In genomic region chr11:87709513-87710261, GRCm38 (mm10) we compare ENCODE assay signal across 8 mouse cellular contexts. TPM values are rescaled to one million over a fixed set of nuclear protein-coding genes. Genes with fewer than 3 reads are reported as not detected.
DNase-seq lines count a peak whose midpoint lies in the region; ATAC-seq and TF ChIP-seq lines count a peak whose summit lies in the region.

No protein-coding gene starts in this region.

- H3K4me2 ChIP-seq in forebrain, postnatal 0 days (ENCODE audit: low read depth) = peak overlapping the region; percentile 43
- peak overlapping the region; percentile 55 for H3K4me2 ChIP-seq in kidney, embryonic 16.5 days (replicated peaks; ENCODE audit: low read depth, low read length)

- H3K79me2 ChIP-seq in liver, adult 2 months (ENCODE audit: control insufficient read depth, insufficient read depth, low read length) = peaks cover 20% of the 10 kb centered on the region; the same call in 1 of the 2 replicates

- peak; percentile 65 for DNase-seq in liver, adult 2 months (ENCODE audit: extremely low read depth, low read depth, low spot score)
- no peak for DNase-seq in liver
- DNase-seq in forebrain, postnatal 0 days = no peak
- DNase-seq in lung, postnatal 36 days = peak; percentile 87
- DNase-seq in retina, postnatal 7 days (ENCODE audit: low read depth, low spot score) = peak; percentile 6
- no peak for DNase-seq in layer of hippocampus, postnatal 36 days
- no peak for DNase-seq in thymus, postnatal 10 days (ENCODE audit: low spot score in 2 of 2)

- peaks cover 10% of the 10 kb centered on the region for H3K4me1 ChIP-seq in liver, adult 2 months (ENCODE audit: control insufficient read depth, insufficient read depth, low read length)
- H3K4me1 ChIP-seq in forebrain, postnatal 0 days (ENCODE audit: insufficient read depth) = 0 out of 2 replicates have a peak, but pooled peaks cover 5% of the 10 kb centered on the region
- H3K4me1 ChIP-seq in kidney, embryonic 16.5 days (ENCODE audit: insufficient read depth, low read length) = peaks cover 21% of the 10 kb centered on the region

- no peaks in the 10 kb centered on the region for H3K9me3 ChIP-seq in forebrain, postnatal 0 days (ENCODE audit: low read length)
- H3K9me3 ChIP-seq in kidney, embryonic 16.5 days (ENCODE audit: low read length) = no peaks in the 10 kb centered on the region

- H3K27ac ChIP-seq in liver, adult 2 months (replicated peaks; ENCODE audit: insufficient read depth, low read depth, low read length) = peak overlapping the region; percentile 50; the same call in 1 of the 2 replicates
- H3K27ac ChIP-seq in forebrain, postnatal 0 days (ENCODE audit: low read depth, low read length) = no peak overlapping the region
- H3K27ac ChIP-seq in kidney, embryonic 16.5 days (ENCODE audit: low read length) = peak overlapping the region; percentile 90

- no peak overlapping the region for H3K9ac ChIP-seq in liver, adult 2 months (ENCODE audit: low read depth, low read length)
- H3K9ac ChIP-seq in forebrain, postnatal 0 days = no peak overlapping the region
- H3K9ac ChIP-seq in kidney, embryonic 16.5 days (replicated peaks; ENCODE audit: low read length) = peak overlapping the region; percentile 58

- TF ChIP-seq CTCF in liver, adult 2 months (IDR thresholded peaks at IDR 0.05; ENCODE audit: low read depth, low read length) = no peak
- no peak for TF ChIP-seq CTCF in forebrain, postnatal 0 days (IDR thresholded peaks at IDR 0.05; ENCODE audit: low read depth)

- TF ChIP-seq POLR2A in liver, adult 2 months (IDR thresholded peaks at IDR 0.05; ENCODE audit: extremely low read depth, insufficient read depth, low read length) = no peak

- ATAC-seq in forebrain, postnatal 0 days = no peak
- peak; percentile 93 for ATAC-seq in kidney, embryonic 16.5 days (ENCODE audit: low FRiP score, low TSS enrichment)

- no peak overlapping the region for H3K4me3 ChIP-seq in liver, adult 2 months (ENCODE audit: insufficient read depth, low read depth, low read length)
- H3K4me3 ChIP-seq in forebrain, postnatal 0 days (ENCODE audit: low read depth, low read length) = peak overlapping the region; percentile 16
- H3K4me3 ChIP-seq in kidney, embryonic 16.5 days (ENCODE audit: low read length) = peak overlapping the region; percentile 39

- H3K27me3 ChIP-seq in liver, adult 2 months (ENCODE audit: control insufficient read depth, insufficient read depth, low read length) = no peaks in the 10 kb centered on the region
- H3K27me3 ChIP-seq in forebrain, postnatal 0 days (ENCODE audit: insufficient read depth, low read length) = no peaks in the 10 kb centered on the region
- peaks cover 6% of the 10 kb centered on the region; the same call in 1 of the 2 replicates for H3K27me3 ChIP-seq in kidney, embryonic 16.5 days (ENCODE audit: insufficient read depth, low read length)

- H3K36me3 ChIP-seq in liver, adult 2 months (ENCODE audit: control insufficient read depth, insufficient read depth, low read length) = no peaks in the 10 kb centered on the region
- no peaks in the 10 kb centered on the region for H3K36me3 ChIP-seq in forebrain, postnatal 0 days (ENCODE audit: insufficient read depth)
- H3K36me3 ChIP-seq in kidney, embryonic 16.5 days (ENCODE audit: insufficient read depth, low read length) = no peaks in the 10 kb centered on the region

- 19% methylated on average over 21 of the region's 21 CpGs for WGBS in liver, adult 2 months
- WGBS in forebrain, postnatal 0 days = 12% methylated on average over 21 of the region's 21 CpGs
- 3% methylated on average over 21 of the region's 21 CpGs for WGBS in kidney, embryonic 16.5 days

RNA-seq across cellular contexts. Expression of gene Supt4a, which starts 27.7 kb away (rescaled TPM):
- 59.9 and 63.8 TPM in 2 replicates for total RNA-seq in liver, adult 2 months (2014; rRNA removed)
- 41.9 and 46.5 TPM in 2 replicates for polyA plus RNA-seq in liver, adult 2 months (2012; rRNA removed)
- 64.9 and 78.5 TPM in 2 replicates for total RNA-seq in forebrain, postnatal 0 days (2014; rRNA removed)
- polyA plus RNA-seq in forebrain, postnatal 0 days (2015; fragmentation: Nextera tagmentation; extraction: Ambion mirVana) = 141 and 159 TPM in 2 replicates
- polyA plus RNA-seq in kidney, embryonic 16.5 days (2015; fragmentation: Nextera tagmentation; extraction: Ambion mirVana) = 156 and 161 TPM in 2 replicates
- 10 to 100 TPM; 71.7 to 78.7 TPM for total RNA-seq in layer of hippocampus, postnatal 36 days (2021)

RNA-seq across cellular contexts. Expression of gene Rnf43, which starts 47.2 kb away (rescaled TPM):
- total RNA-seq in liver, adult 2 months (2014; rRNA removed) = 13.2 and 14.1 TPM in 2 replicates
- 19.3 and 19.5 TPM in 2 replicates for polyA plus RNA-seq in liver, adult 2 months (2012; rRNA removed)
- 1.0 and 1.8 TPM in 2 replicates for total RNA-seq in forebrain, postnatal 0 days (2014; rRNA removed)
- polyA plus RNA-seq in forebrain, postnatal 0 days (2015; fragmentation: Nextera tagmentation; extraction: Ambion mirVana) = 0.79 and 0.84 TPM in 2 replicates
- 7.2 and 8.0 TPM in 2 replicates for polyA plus RNA-seq in kidney, embryonic 16.5 days (2015; fragmentation: Nextera tagmentation; extraction: Ambion mirVana)
- total RNA-seq in layer of hippocampus, postnatal 36 days (2021) = 1 to 10 TPM; 2.0 to 2.6 TPM

RNA-seq across cellular contexts. Expression of gene Tspoap1, which starts 50.7 kb away (rescaled TPM):
- total RNA-seq in liver, adult 2 months (2014; rRNA removed) = 0.09 and 1.1 TPM in 2 replicates
- polyA plus RNA-seq in liver, adult 2 months (2012; rRNA removed) = 0.26 and 0.37 TPM in 2 replicates
- 119 and 199 TPM in 2 replicates for total RNA-seq in forebrain, postnatal 0 days (2014; rRNA removed)
- polyA plus RNA-seq in forebrain, postnatal 0 days (2015; fragmentation: Nextera tagmentation; extraction: Ambion mirVana) = 10.5 and 20.1 TPM in 2 replicates
- 4.7 and 5.6 TPM in 2 replicates for polyA plus RNA-seq in kidney, embryonic 16.5 days (2015; fragmentation: Nextera tagmentation; extraction: Ambion mirVana)
- 100 to 1,000 TPM; 146 to 163 TPM for total RNA-seq in layer of hippocampus, postnatal 36 days (2021)

Comparison
In these comparisons a context has a peak if more than half of its experiments do, and no peak if none do; other contexts are left out.
1. DNase-seq: peak in liver, adult 2 months (single experiment), lung, postnatal 36 days (single experiment) and retina, postnatal 7 days (single experiment); none in liver (single experiment), forebrain, postnatal 0 days (single experiment), layer of hippocampus, postnatal 36 days (0 of 2) and thymus, postnatal 10 days (0 of 2).
2. RNA of gene Tspoap1, which starts 50.7 kb away (total RNA-seq): 119 to 199 TPM in forebrain, postnatal 0 days and 146 to 163 TPM in layer of hippocampus, postnatal 36 days; 0.09 to 1.1 TPM in liver, adult 2 months; every median in the first group is over 10 times any median in the second.